In genomic region chr10:75839092-75839491, GRCm38 (mm10) we compare ENCODE assay signal across 21 mouse cellular contexts. TPM values are rescaled to one million over a fixed set of nuclear protein-coding genes. Genes with fewer than 3 reads are reported as not detected.
"Had no signal": no experiment of that assay in that cellular context is flagged by ENCODE, and none has a peak within 500 bp of the region (broad histone marks: within the 10 kb centered on the region; RNA-seq: fewer than 3 reads in every experiment).

No protein-coding gene starts in this region.

- ATAC-seq: liver, postnatal 0 days; lung, postnatal 0 days; midbrain, embryonic 13.5 days; midbrain, embryonic 15.5 days had no signal

- H3K27me3 ChIP-seq: lung, embryonic 15.5 days had no signal

- H3K36me3 ChIP-seq: lung, embryonic 15.5 days; midbrain, embryonic 13.5 days; midbrain, embryonic 15.5 days; neural tube, embryonic 12.5 days had no signal

- H3K4me3 ChIP-seq: lung, embryonic 15.5 days; megakaryocyte, embryonic 14.5 days; midbrain, embryonic 13.5 days; midbrain, embryonic 15.5 days; neural tube, embryonic 12.5 days had no signal

- DNase-seq: liver, postnatal 0 days; lung, adult 2 months; lung, postnatal 14 days; lung, postnatal 36 days; right cerebral cortex, postnatal 14 days; thymus, adult 18-20 months; thymus, postnatal 14 days; thymus, postnatal 36 days had no signal

- H3K27ac ChIP-seq: lung, embryonic 15.5 days; macrophage; midbrain, embryonic 13.5 days; midbrain, embryonic 15.5 days; neural tube, embryonic 12.5 days had no signal

RNA-seq across cellular contexts. Expression of gene Gstt4, which starts 16.7 kb away (rescaled TPM):
- polyA plus RNA-seq: liver, postnatal 0 days; lung, adult 2 months; lung, embryonic 15.5 days; lung, postnatal 0 days; macrophage; midbrain, embryonic 11.5 days; midbrain, embryonic 13.5 days; midbrain, embryonic 15.5 days; midbrain, postnatal 0 days; neural tube, embryonic 12.5 days; neural tube, embryonic 14.5 days; spleen, adult 2 months; stomach, embryonic 14.5 days; stomach, embryonic 16.5 days had no signal

RNA-seq across cellular contexts. Expression of gene Derl3, which starts 54.1 kb away (rescaled TPM):
- polyA plus RNA-seq: macrophage had no signal
